Mouse (Mus musculus) embryonic stem cell, embryonic (primary cell): ENCODE data around the gene Cwf19l1.

Experiments used
- CTCF ChIA-PET, 4 experiments: fragments of 300-600 bp in 2 of 4; fragments of 350-600 bp in 2 of 4; sonication (Branson Sonifier 250); formaldehyde crosslinking; loops; one replicate each; lab custom pipeline; 2022; ENCODE audit warnings: inconsistent platforms in 2 of 4; lab: Charles Lee
- POLR2A ChIA-PET, 4 experiments: fragments of 300-600 bp in 2 of 4; fragments of 350-600 bp in 2 of 4; sonication (Branson Sonifier 250); formaldehyde crosslinking; loops; one replicate each; lab custom pipeline; 2022; ENCODE audit warnings: antibody characterized with exemption in 4 of 4, inconsistent platforms in 1 of 4; lab: Charles Lee

Gene Cwf19l1

GRCm38 (mm10) chr19:44080920-44081319 is 54.8 kb downstream of the Cwf19l1 start:
- CTCF ChIA-PET = no interaction called here
- POLR2A ChIA-PET = interaction anchor here in 2 of 4 experiments (0.6 to 1.4 kb wide), 5 partner anchors 10 to 326 kb away, joined by 3 to 4 read pairs (median 3); partner anchors contain the start of gene Chuk (in 1 of the 2)

- ChIA-PET CTCF (no interaction called here), POLR2A (no interaction called here)
Measured at GRCm38 (mm10) chr19:44080023-44080422, 55.7 kb downstream of the Cwf19l1 start.

GRCm38 (mm10) chr19:44077024-44077423 is 58.7 kb downstream of the Cwf19l1 start:
- POLR2A ChIA-PET = interaction anchor here in 1 of 4 experiments (1.0 kb wide), 1 partner anchor 28 kb away, joined by 3 read pairs; no protein-coding TSS in a partner anchor
- CTCF ChIA-PET = no interaction called here

- ChIA-PET POLR2A (interaction anchor here in 2 of 4 experiments (0.9 to 2.2 kb wide), 5 partner anchors 10 to 59 kb away, joined by 3 to 5 read pairs (median 4); partner anchors contain the start of genes Chuk (in 1 of the 2) and Cwf19l1 (in 1 of the 2)), CTCF (no interaction called here)
Measured at GRCm38 (mm10) chr19:44076457-44076856, 59.2 kb downstream of the Cwf19l1 start.

- POLR2A ChIA-PET = interaction anchor here in 3 of 4 experiments (0.7 to 2.2 kb wide), 11 partner anchors 10 to 400 kb away, joined by 3 to 6 read pairs (median 4); partner anchors contain the start of genes Chuk (in 2 of the 3) and Slc25a28 (in 1 of the 3)
- CTCF ChIA-PET = no interaction called here
Measured at GRCm38 (mm10) chr19:44074986-44075385, 60.7 kb downstream of the Cwf19l1 start.

GRCm38 (mm10) chr19:44071166-44071565 is 64.5 kb downstream of the Cwf19l1 start:
- POLR2A ChIA-PET = interaction anchor here in 2 of 4 experiments (0.6 to 1.4 kb wide), 3 partner anchors 17 to 121 kb away, joined by 3 read pairs; partner anchors contain the start of gene Pkd2l1 (in 1 of the 2)
- CTCF ChIA-PET = interaction anchor here in 2 of 4 experiments (0.7 to 1.3 kb wide), 2 partner anchors 164 to 397 kb away, joined by 3 read pairs; partner anchors contain the start of gene Slc25a28 (in 1 of the 2)

GRCm38 (mm10) chr19:44069914-44070232 is 65.8 kb downstream of the Cwf19l1 start:
- ChIA-PET CTCF (no interaction called here), POLR2A (interaction anchor here in 3 of 4 experiments (0.5 to 1.2 kb wide), 4 partner anchors 11 to 861 kb away, joined by 3 to 5 read pairs (median 4); partner anchors contain the start of gene Slf2 (in 1 of the 3))

- POLR2A ChIA-PET = interaction anchor here in 3 of 4 experiments (0.5 to 1.5 kb wide), 7 partner anchors 10 to 861 kb away, joined by 3 to 5 read pairs (median 3); partner anchors contain the start of gene Slf2 (in 1 of the 3)
- CTCF ChIA-PET = interaction anchor here in 1 of 4 experiments (0.5 kb wide), 1 partner anchor 125 kb away, joined by 3 read pairs; no protein-coding TSS in a partner anchor
Measured at GRCm38 (mm10) chr19:44069121-44069913, 66.4 kb downstream of the Cwf19l1 start, which contains the start of gene Erlin1. Erlin1 (minus strand) TSS chr19:44069785.

GRCm38 (mm10) chr19:44068232-44068631 is 67.4 kb downstream of the Cwf19l1 start:
- CTCF ChIA-PET = interaction anchor here in 1 of 4 experiments (0.6 kb wide), 1 partner anchor 435 kb away, joined by 3 read pairs; no protein-coding TSS in a partner anchor
- POLR2A ChIA-PET = interaction anchor here in 2 of 4 experiments (1.1 to 1.5 kb wide), 3 partner anchors 13 to 35 kb away, joined by 3 read pairs; no protein-coding TSS in a partner anchor

GRCm38 (mm10) chr19:44067323-44068049 is 68.2 kb downstream of the Cwf19l1 start:
- ChIA-PET POLR2A (interaction anchor here in 1 of 4 experiments (0.6 kb wide), 1 partner anchor 911 kb away, joined by 4 read pairs; no protein-coding TSS in a partner anchor), CTCF (no interaction called here)

- ChIA-PET CTCF (interaction anchor here in 1 of 4 experiments (0.6 kb wide), 1 partner anchor 97 kb away, joined by 3 read pairs; no protein-coding TSS in a partner anchor), POLR2A (interaction anchor here in 1 of 4 experiments (0.7 to 1.2 kb wide), 4 partner anchors 11 to 329 kb away, joined by 3 to 5 read pairs (median 3); no protein-coding TSS in a partner anchor)
Measured at GRCm38 (mm10) chr19:44064734-44065133, 70.9 kb downstream of the Cwf19l1 start.

- POLR2A ChIA-PET = interaction anchor here in 2 of 4 experiments (0.6 to 1.4 kb wide), 5 partner anchors 11 to 328 kb away, joined by 3 to 4 read pairs (median 3); no protein-coding TSS in a partner anchor
Measured at GRCm38 (mm10) chr19:44063773-44064172, 71.9 kb downstream of the Cwf19l1 start.

GRCm38 (mm10) chr19:44060226-44060625 is 75.5 kb downstream of the Cwf19l1 start:
- POLR2A ChIA-PET = interaction anchor here in 1 of 4 experiments (0.6 kb wide), 1 partner anchor 28 kb away, joined by 3 read pairs; no protein-coding TSS in a partner anchor
- CTCF ChIA-PET = no interaction called here

More at GRCm38 (mm10) chr19:44063773-44064172, 71.9 kb downstream of the Cwf19l1 start:
- CTCF ChIA-PET = interaction anchor here in 2 of 4 experiments (0.6 to 0.7 kb wide), 3 partner anchors 10 to 295 kb away, joined by 3 to 7 read pairs (median 5); no protein-coding TSS in a partner anchor
